Mouse (Mus musculus) CH12.LX (cell line): Measurements from ENCODE around the gene Best2. TPM values are rescaled to one million over a fixed set of nuclear protein-coding genes. Genes with fewer than 3 reads are reported as not detected.

Experiments
- DNase-seq: peaks from one replicate; pipeline ENCODE4 v3.0.0-alpha.2; 2013; ENCODE audit errors: extremely low read depth
- H3K27ac ChIP-seq: 2 replicates; pipeline ENCODE4 v1.5.1; 2012; ENCODE audit warnings: low read depth, mild to moderate bottlenecking, control low read depth, moderate library complexity; ENCODE audit not compliant: insufficient read depth
- H3K27me3 ChIP-seq: replicated peaks from 2 replicates; pipeline ENCODE3; 2012; ENCODE audit warnings: inconsistent platforms
- H3K36me3 ChIP-seq, 2 experiments: replicated peaks in 1 of 2; 2 replicates each; pipeline versions ENCODE3 to v1.6.1; 2012; ENCODE audit warnings: inconsistent platforms in 1 of 2, low read length in 1 of 2, mild to moderate bottlenecking in 1 of 2, mixed read lengths in 1 of 2, moderate library complexity in 1 of 2; ENCODE audit not compliant: control insufficient read depth in 1 of 2, insufficient read depth in 1 of 2
- H3K4me1 ChIP-seq, 2 experiments: 2 replicates each; pipeline ENCODE4 v1.6.1; 2012; ENCODE audit warnings: inconsistent platforms in 1 of 2, moderate library complexity in 1 of 2; ENCODE audit not compliant: insufficient read depth in 2 of 2, control insufficient read depth in 1 of 2
- H3K4me2 ChIP-seq: 2 replicates; pipeline ENCODE4 v1.6.1; 2012; ENCODE audit warnings: low read depth, mild to moderate bottlenecking, control low read depth; ENCODE audit not compliant: poor library complexity, insufficient read depth, severe bottlenecking
- H3K4me3 ChIP-seq, 3 experiments: fragments of 150-350 bp in 1 of 3; sonication (generic) in 1 of 3; replicated peaks in 1 of 3; 2 replicates each; pipeline versions ENCODE3 to v1.5.1; 2011 to 2012; ENCODE audit warnings: low read depth in 2 of 3, low read length in 2 of 3, mild to moderate bottlenecking in 2 of 3, moderate library complexity in 2 of 3, control low read depth in 1 of 3, improper control_type of control experiment in 1 of 3, inconsistent platforms in 1 of 3, mixed read lengths in 1 of 3; ENCODE audit not compliant: poor library complexity in 1 of 3
- H3K79me2 ChIP-seq: replicated peaks from 2 replicates; pipeline ENCODE4 v1.6.1; 2012; ENCODE audit warnings: mild to moderate bottlenecking, moderate library complexity; ENCODE audit not compliant: control insufficient read depth, poor library complexity, insufficient read depth, severe bottlenecking; ENCODE audit errors: extremely low read depth
- H3K9ac ChIP-seq: 2 replicates; pipeline ENCODE4 v1.6.1; 2012; ENCODE audit warnings: low read depth, mild to moderate bottlenecking, control low read depth, moderate library complexity; ENCODE audit not compliant: insufficient read depth
- H3K9me3 ChIP-seq: replicated peaks from 2 replicates; pipeline ENCODE3; 2012; ENCODE audit warnings: low read length, inconsistent platforms, mixed read lengths
- BHLHE40 ChIP-seq: IDR thresholded peaks from 2 replicates; pipeline ENCODE4 v1.6.1; 2011; ENCODE audit warnings: mild to moderate bottlenecking, low read depth, low read length, improper control_type of control experiment
- CHD2 ChIP-seq: IDR thresholded peaks from 2 replicates; pipeline ENCODE4 v1.6.1; 2011; ENCODE audit warnings: low read length, improper control_type of control experiment
- CTCF ChIP-seq, 2 experiments: IDR thresholded peaks in 1 of 2; conservative IDR thresholded peaks in 1 of 2; 2 replicates each; pipeline ENCODE4 v1.5.1; 2011 to 2012; ENCODE audit warnings: low read depth in 2 of 2, low read length in 2 of 2, improper control_type of control experiment in 1 of 2, inconsistent platforms in 1 of 2, mild to moderate bottlenecking in 1 of 2, moderate library complexity in 1 of 2
- E2F4 ChIP-seq: IDR thresholded peaks from 2 replicates; pipeline ENCODE4 v1.6.1; 2011; ENCODE audit warnings: low read depth, low read length, improper control_type of control experiment; ENCODE audit not compliant: insufficient replicate concordance
- ETS1 ChIP-seq: conservative IDR thresholded peaks from 2 replicates; pipeline ENCODE4 v1.6.1; 2012; ENCODE audit warnings: low read depth, mild to moderate bottlenecking, inconsistent platforms, low read length, improper control_type of control experiment, moderate library complexity
- HCFC1 ChIP-seq: IDR thresholded peaks from 2 replicates; pipeline ENCODE4 v1.6.1; 2012; ENCODE audit warnings: low read depth, mild to moderate bottlenecking, inconsistent platforms, low read length, improper control_type of control experiment
- JUN ChIP-seq: IDR thresholded peaks from 2 replicates; pipeline ENCODE4 v1.6.1; 2011; ENCODE audit warnings: low read depth, mild to moderate bottlenecking, low read length, improper control_type of control experiment, moderate library complexity; ENCODE audit not compliant: insufficient read depth
- JUND ChIP-seq: conservative IDR thresholded peaks from 2 replicates; pipeline ENCODE4 v1.6.1; 2011; ENCODE audit warnings: low read depth, low read length, improper control_type of control experiment
- KAT2A ChIP-seq: IDR thresholded peaks from 2 replicates; pipeline ENCODE4 v1.6.1; 2012; ENCODE audit warnings: low read length, improper control_type of control experiment, inconsistent platforms; ENCODE audit not compliant: insufficient replicate concordance
- MAFK ChIP-seq: IDR thresholded peaks from 2 replicates; pipeline ENCODE4 v1.6.1; 2011; ENCODE audit warnings: low read length, improper control_type of control experiment; ENCODE audit not compliant: insufficient replicate concordance
- MAX ChIP-seq: IDR thresholded peaks from 2 replicates; pipeline ENCODE4 v1.6.1; 2011; ENCODE audit warnings: low read length, improper control_type of control experiment
- MAZ ChIP-seq: IDR thresholded peaks from 2 replicates; pipeline ENCODE4 v1.6.1; 2012; ENCODE audit warnings: low read depth, mild to moderate bottlenecking, inconsistent platforms, low read length, improper control_type of control experiment, moderate library complexity
- MEF2A ChIP-seq: IDR thresholded peaks from 2 replicates; pipeline ENCODE4 v1.6.1; 2014; ENCODE audit warnings: low read depth, mild to moderate bottlenecking, inconsistent platforms, low read length, improper control_type of control experiment, borderline replicate concordance
- MYC ChIP-seq: IDR thresholded peaks from 2 replicates; pipeline ENCODE4 v1.6.1; 2011; ENCODE audit warnings: low read depth, mild to moderate bottlenecking, improper control_type of control experiment, low read length
- PAX5 ChIP-seq: IDR thresholded peaks from 2 replicates; pipeline ENCODE4 v1.6.1; 2012; ENCODE audit warnings: low read length, inconsistent platforms, mixed read lengths
- RAD21 ChIP-seq: IDR thresholded peaks from 2 replicates; pipeline ENCODE4 v1.6.1; 2011; ENCODE audit warnings: low read depth, mild to moderate bottlenecking, low read length, improper control_type of control experiment, moderate library complexity
- RCOR1 ChIP-seq: conservative IDR thresholded peaks from 2 replicates; pipeline ENCODE4 v1.6.1; 2012; ENCODE audit warnings: low read depth, mild to moderate bottlenecking, inconsistent platforms, low read length, improper control_type of control experiment
- TBP ChIP-seq: conservative IDR thresholded peaks from 2 replicates; pipeline ENCODE4 v1.6.1; 2011; ENCODE audit warnings: low read depth, low read length, improper control_type of control experiment
- TCF12 ChIP-seq: IDR thresholded peaks from 2 replicates; pipeline ENCODE4 v1.6.1; 2014; ENCODE audit warnings: low read depth, mild to moderate bottlenecking, inconsistent platforms, low read length, improper control_type of control experiment
- UBTF ChIP-seq: IDR thresholded peaks from 2 replicates; pipeline ENCODE4 v1.6.1; 2012; ENCODE audit warnings: low read depth, mild to moderate bottlenecking, inconsistent platforms, low read length, improper control_type of control experiment, moderate library complexity
- USF2 ChIP-seq: conservative IDR thresholded peaks from 2 replicates; pipeline ENCODE4 v1.6.1; 2011; ENCODE audit warnings: low read depth, low read length, improper control_type of control experiment
- ZNF384 ChIP-seq: IDR thresholded peaks from 2 replicates; pipeline ENCODE4 v1.6.1; 2012; ENCODE audit warnings: low read depth, low read length, improper control_type of control experiment, inconsistent platforms
- dilution Hi-C: fragments of 300-500 bp; cut with MboI; formaldehyde crosslinking; loops from 2 replicates; pipeline ENCODE4 v1.14.3; 2020; ENCODE audit warnings: low sequenced_read_pairs; ENCODE audit not compliant: extremely low pct_unique_long_range_greater_than_20kb, extremely low pct_ligation_motif_present
- in situ Hi-C: fragments of 300-500 bp; cut with MboI; formaldehyde crosslinking; loops from 3 replicates; pipeline ENCODE4 v1.14.3; 2019; ENCODE audit warnings: low sequenced_read_pairs, low pct_ligation_motif_present, low pct_unique_long_range_greater_than_20kb, mixed read lengths
- polyA plus RNA-seq: library from polyadenylated mRNA; unstranded; fragments of >175 nt; gene quantifications from 2 replicates; pipeline ENCODE4 v1.2.1, GENCODE M21; 2012; ENCODE audit warnings: low read depth; ENCODE audit not compliant: insufficient read length
- total RNA-seq, 2 experiments: library from RNA; depleted of rRNA; stranded (reverse); fragments of 300-350 nt in 1 of 2; fragments of >200 nt in 1 of 2; gene quantifications; 2 replicates each; pipeline ENCODE4 v1.2.3; 2012 to 2014

Gene Best2
- total and polyA plus RNA-seq, 3 experiments: 0.23 TPM; not detected in 2

- no peak overlapping the region for H3K4me3 ChIP-seq
- peak overlapping the region; percentile 22; the same call in 1 of the 2 replicates for H3K27ac ChIP-seq
- DNase-seq: no peak
- H3K79me2 ChIP-seq: no peaks in the 10 kb centered on the region
- in situ Hi-C loops (no loop called here), dilution Hi-C loops (no loop called here)
- peaks cover 43 to 57% of the 10 kb centered on the region in 2 experiments for H3K4me1 ChIP-seq
- no peak for TF ChIP-seq KAT2A
- peak; percentile 59 for TF ChIP-seq ZNF384
- 0 out of 2 replicates have a peak overlapping the region, but pooled peaks have one; percentile 53 for H3K4me2 ChIP-seq
- H3K9ac ChIP-seq: peak overlapping the region; percentile 34; the same call in 1 of the 2 replicates
- no peaks in the 10 kb centered on the region for H3K9me3 ChIP-seq
- no peaks in the 10 kb centered on the region for H3K27me3 ChIP-seq
- H3K36me3 ChIP-seq: peaks cover 0 to 3% of the 10 kb centered on the region in 2 experiments
Observed at GRCm38 (mm10) chr8:84987388-84987787, 26.9 kb downstream of the Best2 start.

- H3K4me2 ChIP-seq: peak overlapping the region; percentile 53
- no peaks in the 10 kb centered on the region for H3K27me3 ChIP-seq
- H3K9ac ChIP-seq: peak overlapping the region; percentile 34
- H3K27ac ChIP-seq: peak overlapping the region; percentile 94
- no peaks in the 10 kb centered on the region for H3K36me3 ChIP-seq
- H3K4me3 ChIP-seq: peak overlapping the region; percentile 12 to 56 (median 54)
- in situ Hi-C loops: no loop called here
- no peak for TF ChIP-seq CTCF (conservative IDR thresholded peaks at IDR 0.05 in 1 of 2, IDR thresholded peaks at IDR 0.05 in 1 of 2; ENCODE audit: low read depth in 2 of 2, low read length in 2 of 2)
- 0 out of 2 replicates have a peak, but pooled peaks have one; percentile 15 for TF ChIP-seq MYC
- DNase-seq: no peak
- peaks cover 51 to 66% of the 10 kb centered on the region in 2 experiments for H3K4me1 ChIP-seq
- no peaks in the 10 kb centered on the region for H3K79me2 ChIP-seq
- dilution Hi-C loops: no loop called here
- no peaks in the 10 kb centered on the region for H3K9me3 ChIP-seq
Observed at GRCm38 (mm10) chr8:84986379-84986945, 27.9 kb downstream of the Best2 start.

GRCm38 (mm10) chr8:84985684-84986378, 28.5 kb downstream of the Best2 start:
- dilution Hi-C loops (no loop called here), in situ Hi-C loops (no loop called here)
- H3K79me2 ChIP-seq: no peaks in the 10 kb centered on the region
- peak overlapping the region; percentile 90 for H3K4me2 ChIP-seq
- peak; percentile 99 for DNase-seq
- no peaks in the 10 kb centered on the region for H3K27me3 ChIP-seq
- peak overlapping the region; percentile 94 for H3K27ac ChIP-seq
- H3K4me3 ChIP-seq: peak overlapping the region; percentile 44 to 64 (median 56)
- H3K9me3 ChIP-seq: no peaks in the 10 kb centered on the region
- peak overlapping the region; percentile 89 for H3K9ac ChIP-seq
- H3K36me3 ChIP-seq: no peaks in the 10 kb centered on the region
- H3K4me1 ChIP-seq: peaks cover 47 to 66% of the 10 kb centered on the region in 2 experiments
- TF ChIP-seq HCFC1 (peak; percentile 63), TBP (peak; percentile 54), CHD2 (peak; percentile 78), MEF2A (peak; percentile 87), CTCF (conservative IDR thresholded peaks at IDR 0.05 in 1 of 2, IDR thresholded peaks at IDR 0.05 in 1 of 2; ENCODE audit: low read depth in 2 of 2, low read length in 2 of 2) (no peak), BHLHE40 (peak; percentile 80), MAZ (peak; percentile 99), RCOR1 (peak; percentile 72; the same call in 1 of the 2 replicates), JUND (no peak), RAD21 (no peak), E2F4 (no peak), USF2 (no peak), PAX5 (no peak), MAX (peak; percentile 98), MYC (peak; percentile 96), MAFK (no peak), ZNF384 (no peak), KAT2A (no peak), JUN (no peak), TCF12 (peak; percentile 97), UBTF (peak; percentile 55; the same call in 1 of the 2 replicates), ETS1 (peak; percentile 90)
